Mouse (Mus musculus) liver, embryonic 14.5 days (tissue): ENCODE measurements around the gene Apobec4. TPM values are rescaled to one million over a fixed set of nuclear protein-coding genes. Genes with fewer than 3 reads are reported as not detected.

Source experiments
- ATAC-seq: fragments of 200-750 bp; cut with Nextera tagmentation; 2 replicates; pipeline ENCODE4 v1.8.0; 2017; ENCODE audit warnings: moderate number of reproducible peaks, mild to moderate bottlenecking, moderate library complexity; ENCODE audit not compliant: insufficient read depth
- DNase-seq, 3 experiments: peaks; one replicate each; pipeline ENCODE4 v3.0.0-alpha.2; 2012 to 2013; ENCODE audit warnings: low read depth in 3 of 3, low spot score in 3 of 3
- H3K27ac ChIP-seq: fragments of 300-500 bp; sonication (generic); 2 replicates; pipeline ENCODE4 v1.5.1; 2014; ENCODE audit warnings: moderate library complexity, mild to moderate bottlenecking, control low read depth, inconsistent platforms
- H3K27me3 ChIP-seq: fragments of 300-500 bp; sonication (generic); 2 replicates; pipeline ENCODE4 v1.6.1; 2014; ENCODE audit warnings: mild to moderate bottlenecking, low read length, moderate library complexity; ENCODE audit not compliant: control insufficient read depth, insufficient read depth
- H3K36me3 ChIP-seq: fragments of 300-500 bp; sonication (generic); replicated peaks from 2 replicates; pipeline ENCODE4 v1.6.1; 2014; ENCODE audit warnings: low read depth; ENCODE audit not compliant: control insufficient read depth, insufficient read depth
- H3K4me1 ChIP-seq, 2 experiments: fragments of 200-500 bp in 1 of 2; fragments of 300-500 bp in 1 of 2; sonication (generic) in 1 of 2; replicated peaks; 2 replicates each; pipeline ENCODE4 v1.6.1; 2012 to 2014; ENCODE audit warnings: antibody characterized with exemption in 1 of 2, inconsistent platforms in 1 of 2, low read length in 1 of 2; ENCODE audit not compliant: control insufficient read depth in 2 of 2, insufficient read depth in 2 of 2
- H3K4me2 ChIP-seq: fragments of 300-500 bp; sonication (generic); 2 replicates; pipeline ENCODE4 v1.6.1; 2014; ENCODE audit warnings: low read depth, mild to moderate bottlenecking, control low read depth, moderate library complexity
- H3K4me3 ChIP-seq, 2 experiments: fragments of 200-500 bp in 1 of 2; fragments of 300-500 bp in 1 of 2; sonication (generic) in 1 of 2; 2 replicates each; pipeline ENCODE4 v1.5.1; 2012 to 2014; ENCODE audit warnings: low read depth in 2 of 2, low read length in 2 of 2, mild to moderate bottlenecking in 2 of 2, control low read depth in 1 of 2, inconsistent platforms in 1 of 2, moderate library complexity in 1 of 2; ENCODE audit not compliant: insufficient read depth in 1 of 2
- H3K9ac ChIP-seq: fragments of 300-500 bp; sonication (generic); replicated peaks from 2 replicates; pipeline ENCODE4 v1.6.1; 2014; ENCODE audit warnings: mild to moderate bottlenecking, control low read depth, moderate library complexity
- H3K9me3 ChIP-seq: fragments of 300-500 bp; sonication (generic); 2 replicates; pipeline ENCODE4 v1.6.1; 2016; ENCODE audit warnings: low read length, mixed read lengths; ENCODE audit not compliant: control insufficient read depth
- CTCF ChIP-seq: IDR thresholded peaks from 2 replicates; pipeline ENCODE4 v1.5.1; 2016; ENCODE audit warnings: antibody characterized with exemption, low read depth, control low read depth
- EP300 ChIP-seq: IDR thresholded peaks from 2 replicates; pipeline ENCODE4 v1.6.1; 2016; ENCODE audit warnings: antibody characterized with exemption, low read depth
- WGBS: fragments of 180-500 bp; shearing (Covaris S2); extraction: QIAGEN DNeasy Blood & Tissue Kit; methylation state at CpG from one replicate; pipeline ENCODE4 v1.1.7; 2014; ENCODE audit not compliant: insufficient replicate concordance; 5-methylcytosine and 5-hydroxymethylcytosine counted together
- polyA plus RNA-seq, 2 experiments: library from polyadenylated mRNA; depleted of rRNA in 1 of 2; stranded (reverse) in 1 of 2; unstranded in 1 of 2; fragments of >200 nt; fragmentation: Nextera tagmentation in 1 of 2; extraction: Ambion mirVana in 1 of 2; gene quantifications; 2 replicates each; pipeline versions ENCODE4 v1.2.1 to v1.2.3; 2012 to 2014

The Apobec4 gene
- polyA plus RNA-seq, 2 experiments = not detected

DNA sequence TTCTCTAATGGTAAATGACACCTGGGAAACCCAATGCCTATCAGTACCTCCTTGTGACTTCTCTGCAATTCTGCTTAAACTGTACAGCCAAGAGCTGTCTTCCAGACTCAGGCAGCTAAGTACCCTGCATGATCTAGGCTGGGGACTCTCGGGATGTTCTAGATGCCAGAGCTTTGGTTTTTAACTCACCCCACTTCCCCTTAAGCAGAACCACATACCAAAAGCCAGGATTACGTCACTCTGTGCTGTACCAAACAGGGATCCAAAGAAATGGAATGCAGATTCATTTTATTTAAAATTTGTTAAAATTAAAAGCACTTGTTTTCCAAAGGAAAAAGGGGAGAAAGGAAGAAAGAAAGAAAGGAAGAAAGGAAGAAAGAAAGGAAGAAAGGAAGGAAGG is 11.4 kb downstream of the Apobec4 start:
- TF ChIP-seq EP300 = no peak
- no peak for TF ChIP-seq CTCF
- Histone ChIP-seq H3K27ac (no peak overlapping the region), H3K27me3 (peaks cover 16% of the 10 kb centered on the region), H3K9ac (no peak overlapping the region), H3K36me3 (no peaks in the 10 kb centered on the region), H3K4me1 (no peaks in the 10 kb centered on the region), H3K9me3 (no peaks in the 10 kb centered on the region), H3K4me3 (no peak overlapping the region), H3K4me2 (no peak overlapping the region)
- ATAC-seq = no peak
- no peak for DNase-seq
- 29% methylated on average over 2 of the region's 2 CpGs for WGBS

- H3K36me3 ChIP-seq = peaks cover 17% of the 10 kb centered on the region
- ATAC-seq = peak; percentile 96
- TF ChIP-seq EP300 = no peak
- H3K4me3 ChIP-seq = peak within 1 kb of the TSS; percentile 73 to 92
- WGBS = under 1% methylated on average over 84 of the region's 86 CpGs
- peak within 1 kb of the TSS; percentile 78 for H3K27ac ChIP-seq
- H3K4me2 ChIP-seq = peak within 1 kb of the TSS; percentile 92
- peak; percentile 89 to 90 (median 90) for DNase-seq
- no peaks in the 10 kb centered on the region for H3K4me1 ChIP-seq
- no peaks in the 10 kb centered on the region for H3K9me3 ChIP-seq
- H3K27me3 ChIP-seq = peaks cover 16% of the 10 kb centered on the region
- H3K9ac ChIP-seq = peak within 1 kb of the TSS; percentile 91
These were observed 15.9 kb downstream of the Apobec4 start, which contains the start of the genes Rgl1 and Arpc5 for GRCm38 (mm10) chr1:152766032-152766772. Gene Rgl1, minus strand, starts transcription at chr1:152766351. Gene Arpc5, plus strand, starts transcription at chr1:152766542.

DNA sequence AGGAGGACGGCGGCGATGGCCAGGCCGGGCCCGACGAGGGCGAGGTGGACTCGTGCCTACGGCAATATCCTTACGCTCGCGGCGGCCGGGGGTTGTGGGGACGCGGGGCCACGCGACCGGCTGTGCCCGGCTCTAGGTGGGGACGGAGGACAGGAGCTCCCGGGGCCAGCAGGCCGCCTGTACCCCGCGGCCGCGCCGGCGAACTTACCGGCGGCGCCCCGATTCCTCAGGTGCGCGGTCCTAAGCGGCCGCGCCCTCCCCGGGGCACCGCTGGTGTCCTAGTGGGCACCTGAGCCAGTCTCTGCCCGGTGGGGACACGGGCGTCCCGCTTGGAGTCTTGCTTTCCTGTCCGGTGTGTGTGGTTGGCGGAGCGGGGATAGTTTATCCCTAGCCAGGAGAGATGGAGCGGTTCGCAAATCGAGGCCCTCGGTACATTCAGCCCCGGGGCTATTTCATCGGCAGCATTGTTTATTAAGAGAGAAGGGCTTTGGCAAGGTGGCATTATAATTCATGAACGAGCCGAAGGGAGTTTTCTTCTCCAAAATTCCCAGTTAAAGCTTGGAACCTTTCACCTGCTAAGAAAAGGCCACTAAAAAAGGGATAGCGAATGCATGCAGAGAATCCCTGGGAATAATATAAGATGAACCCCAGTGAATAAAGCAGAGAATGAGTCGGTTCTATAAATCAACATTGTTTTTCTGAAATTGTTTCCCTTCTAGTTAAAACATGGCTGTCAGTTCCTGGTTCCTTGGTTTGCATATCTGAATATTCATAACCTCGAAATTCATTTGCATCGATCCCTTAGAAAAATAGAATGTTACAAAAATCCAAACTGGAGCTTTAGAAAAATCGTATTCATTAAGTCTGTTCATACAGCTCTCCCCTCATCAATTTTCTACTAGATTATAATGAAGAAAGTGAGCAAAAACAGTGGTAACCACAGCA is 16.7 kb downstream of the Apobec4 start:
- Histone ChIP-seq H3K4me1 (no peaks in the 10 kb centered on the region), H3K9ac (peak overlapping the region; percentile 91), H3K27ac (peak overlapping the region; percentile 78), H3K27me3 (peaks cover 16% of the 10 kb centered on the region), H3K4me2 (peak overlapping the region; percentile 92), H3K9me3 (no peaks in the 10 kb centered on the region), H3K36me3 (peaks cover 25% of the 10 kb centered on the region), H3K4me3 (peak overlapping the region; percentile 73 to 92)
- ATAC-seq = peak; percentile 73
- TF ChIP-seq CTCF = no peak
- TF ChIP-seq EP300 = no peak
- DNase-seq = peak in 1 of 3 experiments; percentile 37
- under 1% methylated on average over 60 of the region's 60 CpGs for WGBS

- peak; percentile 84 to 89 (median 86) for DNase-seq
- peak; percentile 48 for ATAC-seq
- TF ChIP-seq EP300 (no peak), CTCF (peak; percentile 84)
- no peak overlapping the region for H3K27ac ChIP-seq
- H3K4me2 ChIP-seq = peak overlapping the region; percentile 92
- H3K4me1 ChIP-seq = no peaks in the 10 kb centered on the region
- H3K36me3 ChIP-seq = peaks cover 34% of the 10 kb centered on the region
- H3K9me3 ChIP-seq = no peaks in the 10 kb centered on the region
- 6% methylated on average over 5 of the region's 5 CpGs for WGBS
- H3K4me3 ChIP-seq = peak overlapping the region; percentile 73 to 92; a peak in 3 of 4 replicates
- H3K27me3 ChIP-seq = peaks cover 16% of the 10 kb centered on the region
- H3K9ac ChIP-seq = peak overlapping the region; percentile 91; the same call in 1 of the 2 replicates
These were observed 17.6 kb downstream of the Apobec4 start for GRCm38 (mm10) chr1:152767749-152768488.
